Mouse (Mus musculus): ENCODE measurements around the gene Ccdc183.
A peak's percentile ranks its signal among the peaks of the same experiment; 100 is the strongest.

The Ccdc183 gene

DNA sequence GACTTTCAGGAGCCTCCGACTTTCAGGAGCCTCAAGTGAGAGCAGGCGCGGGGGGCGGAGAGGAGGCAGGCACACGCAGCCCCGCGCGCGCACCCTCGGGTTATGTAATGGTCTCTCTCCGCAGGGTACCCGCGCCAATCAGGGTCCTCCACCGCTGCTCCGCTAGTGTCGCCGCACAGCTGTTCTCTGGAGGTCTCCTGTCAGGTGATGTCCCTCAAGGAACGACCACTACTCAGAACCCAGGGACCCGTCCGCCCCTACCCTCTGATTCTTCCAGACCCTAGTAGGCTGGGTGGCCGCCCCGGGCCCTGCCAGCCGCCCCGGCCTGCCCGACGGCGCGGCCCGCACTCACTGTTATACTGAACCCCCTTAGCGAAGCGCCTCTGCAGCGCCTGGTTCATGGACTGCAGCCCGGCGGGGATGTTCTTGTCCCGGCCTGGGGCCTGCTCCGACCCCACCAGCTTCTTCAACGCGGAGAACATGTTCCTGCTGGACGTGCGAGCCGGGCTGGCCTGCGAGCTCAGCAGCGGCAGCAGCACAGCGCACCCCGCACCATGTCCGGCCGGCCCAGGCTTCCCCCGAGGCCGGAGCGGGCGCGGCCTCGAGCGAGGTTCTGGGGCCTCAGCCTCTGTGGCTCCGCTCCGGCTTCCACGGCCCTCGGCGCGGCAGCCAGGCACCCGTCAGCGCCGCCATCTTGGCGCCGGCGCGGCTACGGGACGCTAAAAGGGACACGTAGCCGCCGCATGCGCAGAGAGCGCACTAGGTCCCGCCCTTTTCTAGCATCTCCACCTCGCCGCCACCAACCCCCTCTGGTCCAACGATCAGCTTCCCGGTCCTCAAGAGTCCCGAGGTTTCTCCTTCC is 9.5 kb downstream of the Ccdc183 start, which contains the start of gene Rabl6:
Gene Rabl6, minus strand, starts transcription at position 761 of the 862 bp plus-strand sequence.
- DNase-seq (ENCODE audit: low read depth): peak; percentile 77

DNA sequence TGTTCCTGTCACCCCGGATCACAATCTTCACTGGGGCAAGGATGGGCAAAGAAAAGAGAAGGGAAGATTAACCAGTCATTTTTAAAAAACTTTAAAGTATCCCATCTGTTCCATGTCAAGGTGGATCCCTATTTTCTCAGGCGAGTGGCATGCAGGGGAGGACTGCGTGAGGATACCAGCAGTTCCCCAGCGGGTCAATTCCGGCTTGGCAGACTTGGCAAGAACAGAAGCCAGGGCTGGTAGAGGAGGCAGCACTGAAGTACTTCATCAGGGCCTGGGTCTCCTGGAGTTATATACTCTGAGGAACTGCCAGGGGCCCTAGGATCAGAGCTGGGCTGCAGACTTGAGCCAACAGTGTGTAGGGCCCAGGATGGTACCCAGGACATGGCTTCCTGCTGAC is 15.0 kb downstream of the Ccdc183 start:
- no peak for DNase-seq (ENCODE audit: low read depth)

DNA sequence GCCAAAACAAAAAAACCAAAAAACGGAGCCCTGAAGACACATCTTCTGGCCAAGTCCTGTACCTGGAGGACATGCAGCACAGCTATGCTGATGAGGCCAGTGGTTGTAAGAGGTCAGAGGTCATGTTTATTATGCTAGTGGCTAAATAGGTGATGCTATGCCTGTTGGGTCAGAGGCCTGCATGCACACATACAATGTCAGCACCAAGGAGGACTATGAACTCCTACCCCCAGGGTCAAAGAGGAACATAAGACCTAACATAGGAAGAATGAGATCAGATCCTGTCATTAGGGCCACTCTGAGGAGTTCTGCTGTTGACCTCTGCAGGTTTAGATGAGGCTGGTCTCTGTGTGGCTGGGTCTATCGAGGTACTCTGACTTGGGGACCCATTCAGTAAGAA is 17.4 kb downstream of the Ccdc183 start:
- DNase-seq (ENCODE audit: low read depth): no peak

DNA sequence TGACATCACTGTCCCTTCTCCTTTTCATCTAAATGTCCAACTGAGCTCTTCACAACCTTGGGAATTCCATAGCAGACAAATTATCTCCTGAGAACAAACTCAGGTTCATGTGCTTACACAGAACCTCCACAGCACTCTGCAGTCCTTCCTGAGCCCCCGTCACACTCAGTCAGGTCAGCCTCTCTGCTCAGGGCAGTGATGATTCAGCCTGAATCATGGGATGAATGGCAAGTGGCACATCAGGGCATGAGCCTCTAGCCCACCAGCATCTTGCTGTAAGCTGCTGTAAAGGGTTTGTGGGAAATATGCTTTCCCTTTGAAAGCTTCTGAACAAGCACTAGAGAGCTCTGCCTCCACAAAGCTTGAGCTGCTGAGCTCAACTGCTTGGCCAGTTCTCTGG is 18.7 kb downstream of the Ccdc183 start:
- DNase-seq (ENCODE audit: low read depth): no peak

DNA sequence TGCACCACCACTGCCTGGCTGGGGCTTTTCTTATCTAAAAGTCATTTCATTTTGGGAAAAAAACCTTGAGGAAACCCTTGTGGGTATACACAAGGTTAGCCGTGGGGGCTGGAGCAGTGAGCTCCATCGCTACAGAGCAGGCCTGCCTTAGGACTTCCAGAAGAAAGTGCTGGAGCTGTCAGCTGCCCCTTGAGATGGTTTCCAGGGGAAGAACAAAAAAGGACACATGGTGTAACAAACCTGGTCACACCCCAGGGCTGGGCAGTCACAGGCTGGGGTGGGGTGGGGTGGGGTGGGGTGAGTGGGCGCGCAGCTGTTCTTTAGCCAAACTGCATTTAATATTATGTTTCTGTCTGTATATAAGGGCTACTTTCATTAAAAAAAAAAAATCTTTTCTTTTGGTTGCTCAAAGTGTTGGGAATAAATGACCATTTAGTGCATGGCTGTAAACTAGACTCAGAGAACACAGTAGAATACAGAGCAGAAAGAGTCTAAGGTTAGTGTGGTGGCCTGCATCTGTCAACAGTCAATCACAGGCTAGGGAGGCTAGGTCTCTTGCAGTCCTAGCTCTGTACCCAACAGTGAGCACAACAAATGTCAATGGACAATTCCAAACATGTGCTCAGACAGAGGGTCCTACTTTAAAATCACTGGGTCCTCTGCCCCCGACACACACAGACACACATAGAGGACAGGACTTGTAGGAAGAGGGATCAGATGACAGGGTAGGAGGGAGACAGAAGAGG is 20.5 kb downstream of the Ccdc183 start:
- DNase-seq (ENCODE audit: low read depth): no peak

DNA sequence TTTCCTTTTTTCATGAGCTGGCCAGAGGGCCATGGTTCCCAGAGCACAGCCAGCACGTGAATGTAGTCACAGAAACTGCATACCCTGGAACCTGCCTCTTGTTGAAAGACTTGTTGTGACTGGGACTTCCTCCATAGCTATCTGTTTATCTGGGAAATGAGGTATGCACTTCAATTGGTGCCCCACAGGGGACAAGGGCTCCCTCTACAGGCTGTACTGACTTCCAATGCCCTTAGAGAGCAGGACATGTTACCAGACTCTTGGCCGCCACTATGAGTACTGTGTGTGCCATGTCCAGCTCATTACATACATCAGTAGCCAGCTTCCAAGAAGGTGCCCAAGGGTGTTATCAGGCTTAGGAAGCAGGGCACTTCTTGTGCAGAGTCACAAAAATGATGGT is 25.6 kb downstream of the Ccdc183 start:
- peak; percentile 49 for DNase-seq (ENCODE audit: low read depth)

DNA sequence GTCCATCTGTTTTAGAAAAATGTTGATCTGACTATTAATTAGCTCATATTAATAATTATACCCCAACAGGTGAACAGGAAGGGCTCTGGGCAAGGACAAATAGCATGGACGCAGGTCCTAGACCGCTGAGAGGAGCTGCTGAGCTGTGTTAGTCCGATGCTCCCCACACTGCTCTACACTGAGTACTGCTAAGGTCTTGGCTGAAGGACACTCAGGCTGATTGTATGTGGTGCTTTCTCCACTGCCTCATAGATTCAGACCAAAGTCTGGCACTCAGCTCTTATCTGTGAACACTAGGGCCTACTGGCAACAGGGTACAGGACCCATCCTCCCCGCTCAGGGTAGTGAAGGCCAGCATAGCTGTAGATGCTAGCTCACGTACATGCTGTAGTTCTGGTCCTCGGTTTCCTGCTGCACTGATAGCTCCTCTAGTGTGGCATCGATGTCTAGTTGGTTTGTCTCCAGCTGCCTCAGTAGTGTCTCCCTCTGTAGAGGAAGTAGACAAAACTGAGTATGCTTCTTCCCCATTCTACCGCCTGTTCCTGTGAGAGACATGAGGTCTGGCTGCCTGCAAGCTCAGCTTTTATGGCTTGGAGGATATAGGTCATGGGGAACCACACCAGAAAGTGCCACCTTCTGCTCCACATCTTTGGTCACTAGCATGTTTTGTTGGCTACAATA is 29.1 kb downstream of the Ccdc183 start:
- no peak for DNase-seq (ENCODE audit: low read depth)

DNA sequence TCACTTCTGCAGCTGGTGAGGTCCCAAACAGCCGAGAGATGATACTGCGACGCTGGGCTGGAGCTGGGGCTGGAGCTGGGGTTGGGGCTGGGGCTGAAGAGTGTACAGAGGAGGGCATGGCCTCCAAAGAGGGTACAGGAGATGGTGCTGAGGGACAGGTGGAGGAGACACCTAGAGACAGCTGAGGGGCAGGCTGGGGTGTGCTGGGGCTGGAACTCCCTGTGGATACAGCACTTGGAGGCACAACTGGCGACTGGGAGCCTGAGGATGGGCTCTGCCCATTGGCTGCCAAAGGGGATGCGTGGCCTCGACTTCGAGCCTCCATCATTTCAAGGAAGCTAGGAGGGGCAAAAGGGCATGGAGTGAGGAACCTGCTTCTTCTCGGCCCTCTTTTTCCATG is 30.2 kb downstream of the Ccdc183 start:
- DNase-seq (ENCODE audit: low read depth): no peak

DNA sequence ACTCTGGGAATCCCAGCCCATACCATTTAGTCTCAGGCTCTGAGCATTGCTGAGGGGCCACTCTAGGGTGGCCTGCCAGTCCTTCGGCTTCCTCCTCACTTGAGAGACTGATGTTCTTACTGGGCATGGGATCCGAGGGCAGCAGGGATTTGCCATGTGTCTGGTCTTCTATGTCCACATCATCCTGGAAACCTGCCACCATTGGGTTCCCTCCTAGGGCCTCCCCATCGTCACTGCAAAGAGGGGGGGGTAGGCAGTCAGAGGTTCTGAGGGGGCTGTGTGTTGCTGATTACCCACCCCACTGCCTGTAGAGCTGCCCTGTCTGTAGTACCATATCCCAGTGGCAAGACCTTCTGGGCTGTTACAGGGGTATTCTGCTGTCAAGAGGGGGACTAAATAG is 31.9 kb downstream of the Ccdc183 start:
- no peak for DNase-seq (ENCODE audit: low read depth)

DNA sequence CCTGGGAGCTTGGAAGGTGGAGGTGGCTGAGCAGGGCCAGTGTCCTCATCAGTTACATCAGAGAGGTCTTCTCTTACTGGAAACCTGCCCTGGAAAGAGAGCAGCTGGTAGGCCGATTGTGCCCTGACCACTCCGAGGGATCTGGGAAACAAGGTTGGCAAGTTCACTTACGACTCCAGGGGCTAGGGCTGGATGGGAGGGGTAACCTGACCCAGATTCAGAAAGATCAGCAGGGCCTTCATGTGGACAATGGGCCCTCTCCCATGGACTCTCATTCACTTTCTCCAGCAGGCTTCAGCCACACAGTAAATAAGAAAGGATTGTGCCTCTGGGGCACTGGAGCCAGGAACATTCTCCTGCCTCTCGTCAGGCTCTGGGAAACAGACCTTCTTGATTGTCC is 32.6 kb downstream of the Ccdc183 start:
- no peak for DNase-seq (ENCODE audit: low read depth)

DNA sequence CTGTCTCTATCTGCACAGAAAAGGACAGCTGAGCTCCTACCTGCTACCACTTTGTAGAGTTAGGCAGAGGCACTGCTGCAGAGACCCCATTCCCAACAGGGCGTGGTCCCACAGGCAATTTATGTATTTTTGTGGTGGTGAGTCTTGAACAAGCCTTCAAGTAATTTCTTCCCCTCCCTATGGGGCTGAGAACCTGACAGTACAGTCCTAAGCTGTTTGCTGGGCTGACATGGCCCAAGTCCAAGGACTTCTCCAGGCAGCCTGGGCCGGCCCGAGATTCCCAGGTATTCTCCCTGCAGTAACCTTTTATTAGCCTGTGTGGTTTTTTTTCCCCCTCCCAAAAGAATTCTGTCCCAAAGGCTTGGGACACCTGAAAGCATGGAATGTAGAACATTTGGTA is 33.3 kb downstream of the Ccdc183 start:
- no peak for DNase-seq (ENCODE audit: low read depth)

DNA sequence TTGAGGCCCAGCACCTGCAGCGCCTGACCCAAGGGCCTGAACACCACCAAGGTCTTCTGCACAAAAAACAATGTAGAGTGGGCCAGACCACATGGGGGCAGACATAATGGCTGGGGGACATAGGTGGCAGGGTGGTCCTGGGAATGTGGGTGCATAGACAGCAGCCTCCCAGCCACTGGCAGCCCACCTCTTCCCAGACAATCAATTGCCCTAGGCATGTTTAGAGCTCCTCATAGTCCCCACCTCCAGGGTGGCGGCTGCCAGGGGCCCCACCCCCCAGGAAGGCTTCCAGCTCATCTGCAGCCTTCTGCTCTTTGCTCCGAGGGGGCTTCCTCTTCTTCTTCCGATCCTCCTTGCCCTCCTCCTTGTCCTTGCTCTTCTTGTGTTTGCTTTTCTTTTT is 33.9 kb downstream of the Ccdc183 start:
- DNase-seq (ENCODE audit: low read depth): no peak

DNA sequence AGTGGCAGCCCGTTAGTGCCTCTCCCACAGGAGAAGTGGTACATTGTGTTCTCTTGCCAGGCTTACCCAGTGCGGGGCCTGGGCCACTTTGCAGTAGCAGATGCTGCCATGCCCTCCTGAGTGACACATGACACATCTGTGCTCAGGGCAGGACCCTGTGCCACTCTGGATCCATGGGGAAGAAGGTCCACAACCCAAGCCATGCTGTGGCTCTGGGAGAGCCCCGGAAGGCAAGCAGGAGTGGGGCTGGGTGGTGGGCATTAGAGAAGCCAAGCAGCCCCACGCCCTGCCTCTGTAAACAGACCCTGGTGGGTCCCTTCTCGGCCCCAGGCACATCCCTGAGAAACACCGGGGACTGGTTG is 34.4 kb downstream of the Ccdc183 start:
- DNase-seq (ENCODE audit: low read depth): no peak

DNA sequence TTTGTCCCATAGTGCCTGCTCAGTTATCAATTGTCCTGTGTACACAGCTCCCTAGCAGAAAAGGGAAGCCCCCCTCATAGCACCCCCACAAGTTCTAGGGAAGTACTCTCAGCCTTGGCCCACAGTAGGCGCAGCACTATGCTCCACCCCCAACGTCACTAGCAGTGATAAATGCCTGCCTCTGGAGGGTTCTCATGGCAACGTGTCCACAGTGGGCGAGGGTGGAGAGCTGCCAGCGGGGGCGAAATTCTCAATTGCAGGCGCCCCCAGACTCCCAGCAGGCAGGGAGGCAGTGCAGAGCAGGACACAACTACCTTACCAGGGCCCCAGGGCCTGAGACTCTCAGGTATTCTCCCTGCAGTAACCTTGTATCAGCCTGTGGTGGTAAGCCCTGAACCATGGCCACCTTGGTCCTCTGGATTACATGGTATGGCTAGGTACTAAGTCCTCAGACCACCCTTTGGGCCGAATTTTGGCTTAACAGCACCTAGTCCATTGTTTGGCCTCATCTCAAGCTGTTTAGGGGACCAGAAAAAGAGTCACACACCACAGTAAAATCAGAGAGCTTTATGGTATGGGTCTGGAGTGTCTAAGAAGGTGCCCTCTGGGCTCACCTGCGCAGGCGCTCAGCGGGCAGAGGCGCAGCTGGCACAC is 34.9 kb downstream of the Ccdc183 start:
- DNase-seq (ENCODE audit: low read depth): no peak

DNA sequence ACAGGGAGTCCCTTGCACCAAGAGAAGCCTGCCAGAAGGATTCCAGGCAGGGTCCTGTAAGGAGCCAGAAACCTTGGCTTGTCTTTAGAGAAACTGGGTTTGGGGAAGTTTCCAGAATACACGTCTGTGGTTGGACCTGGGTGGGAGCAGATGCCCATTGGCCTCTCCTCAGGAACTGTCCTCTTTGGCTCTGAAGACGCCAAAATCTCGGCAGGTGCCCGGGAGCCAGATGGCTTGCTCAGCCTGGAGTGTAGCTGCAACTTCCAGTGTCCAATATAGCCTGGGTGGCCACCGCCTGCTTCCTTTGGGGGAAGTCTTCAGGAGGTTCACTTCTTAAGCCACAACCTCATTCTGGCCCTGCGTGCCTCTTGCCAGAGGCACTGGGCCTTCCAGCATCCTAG is 35.6 kb downstream of the Ccdc183 start:
- no peak for DNase-seq (ENCODE audit: low read depth)

DNA sequence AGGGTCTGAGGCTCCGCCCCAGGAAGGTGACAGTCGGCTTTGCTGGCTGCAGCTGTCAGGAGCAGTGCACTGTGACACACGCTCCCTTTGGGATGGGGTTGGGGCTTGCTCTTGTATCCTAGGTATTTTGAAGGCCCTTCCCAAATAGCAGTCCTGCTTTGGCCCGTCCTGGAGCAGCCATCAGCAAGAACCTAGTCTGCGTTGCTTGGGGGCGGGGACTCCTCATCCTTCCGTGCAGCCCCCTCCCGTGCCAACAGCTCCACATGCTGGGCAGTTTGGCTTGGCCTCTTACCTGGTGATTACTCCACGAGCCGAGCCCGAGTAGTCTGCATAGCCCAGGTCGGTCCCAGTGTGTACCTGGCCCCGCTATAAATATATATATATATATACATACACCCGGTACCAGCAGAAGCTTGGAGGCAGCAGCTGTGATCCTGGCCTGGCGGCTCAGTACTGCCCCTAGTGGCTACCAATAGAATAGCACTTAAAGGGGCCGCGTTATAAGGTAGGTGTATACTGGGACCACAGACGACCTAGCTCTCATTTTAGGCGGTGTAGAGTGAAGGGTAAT is 36.1 kb downstream of the Ccdc183 start, which contains the start of gene Ajm1:
Gene Ajm1, minus strand, starts transcription at position 464 of the 571 bp plus-strand sequence.
- DNase-seq (ENCODE audit: low read depth): peak; percentile 55

DNA sequence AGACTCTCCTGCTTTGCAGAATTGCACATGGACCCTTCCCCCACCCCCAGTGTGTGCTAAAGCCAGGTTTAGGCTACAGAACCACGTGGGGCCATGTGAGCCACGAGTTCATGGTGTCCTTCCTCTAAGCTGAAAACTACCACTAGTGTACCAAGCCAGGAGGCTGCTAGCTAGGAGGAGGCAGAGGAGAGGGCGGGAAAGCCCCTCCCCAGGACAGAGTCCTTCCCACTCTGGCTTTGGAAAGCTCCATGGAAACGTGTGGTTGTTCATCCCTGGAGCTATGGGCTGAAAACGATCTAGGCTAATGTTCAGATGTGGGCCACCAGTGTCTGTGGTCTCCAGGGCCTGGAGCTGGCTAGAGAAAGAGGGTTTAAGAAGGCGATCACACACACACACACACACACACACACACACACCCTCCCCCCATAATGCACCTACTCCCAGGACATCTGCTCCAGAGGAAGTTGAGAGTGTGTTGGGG is 36.8 kb downstream of the Ccdc183 start:
- no peak for DNase-seq (ENCODE audit: low read depth)

DNA sequence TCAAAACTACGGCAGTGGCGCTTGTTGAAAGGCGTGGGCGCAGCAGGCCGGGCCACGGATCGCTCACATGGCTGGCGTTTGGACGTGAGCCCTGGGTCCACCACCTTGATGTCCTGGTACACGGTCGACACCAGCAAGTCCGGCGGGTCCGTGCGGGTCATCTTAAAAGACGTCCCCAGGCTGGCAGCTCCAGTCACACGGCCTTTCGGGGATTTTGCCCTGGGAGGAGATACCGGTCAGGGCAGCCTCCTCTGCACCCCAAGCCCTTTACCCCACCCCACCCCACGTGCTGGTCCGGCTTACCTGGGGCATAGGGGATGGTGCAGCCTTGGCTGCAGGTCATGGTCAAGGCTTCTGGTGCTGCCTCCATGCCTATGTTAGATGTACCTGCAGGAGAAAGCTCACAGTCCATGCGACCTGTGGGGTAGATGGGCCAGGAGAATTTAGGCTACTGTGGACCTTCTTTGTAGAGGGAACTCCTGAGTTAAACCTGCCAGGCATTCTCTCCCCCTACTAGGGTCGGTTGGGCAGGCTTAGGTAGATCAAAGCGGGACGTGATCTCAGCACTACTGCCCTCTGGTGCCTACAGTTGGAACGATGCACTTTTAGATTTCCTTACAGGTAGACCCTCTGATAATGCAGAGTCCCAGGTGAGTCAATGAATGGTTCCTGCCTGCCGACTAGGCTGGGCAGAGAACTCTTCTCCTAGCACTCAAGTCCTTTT is 37.6 kb downstream of the Ccdc183 start:
- DNase-seq (ENCODE audit: low read depth): no peak

DNA sequence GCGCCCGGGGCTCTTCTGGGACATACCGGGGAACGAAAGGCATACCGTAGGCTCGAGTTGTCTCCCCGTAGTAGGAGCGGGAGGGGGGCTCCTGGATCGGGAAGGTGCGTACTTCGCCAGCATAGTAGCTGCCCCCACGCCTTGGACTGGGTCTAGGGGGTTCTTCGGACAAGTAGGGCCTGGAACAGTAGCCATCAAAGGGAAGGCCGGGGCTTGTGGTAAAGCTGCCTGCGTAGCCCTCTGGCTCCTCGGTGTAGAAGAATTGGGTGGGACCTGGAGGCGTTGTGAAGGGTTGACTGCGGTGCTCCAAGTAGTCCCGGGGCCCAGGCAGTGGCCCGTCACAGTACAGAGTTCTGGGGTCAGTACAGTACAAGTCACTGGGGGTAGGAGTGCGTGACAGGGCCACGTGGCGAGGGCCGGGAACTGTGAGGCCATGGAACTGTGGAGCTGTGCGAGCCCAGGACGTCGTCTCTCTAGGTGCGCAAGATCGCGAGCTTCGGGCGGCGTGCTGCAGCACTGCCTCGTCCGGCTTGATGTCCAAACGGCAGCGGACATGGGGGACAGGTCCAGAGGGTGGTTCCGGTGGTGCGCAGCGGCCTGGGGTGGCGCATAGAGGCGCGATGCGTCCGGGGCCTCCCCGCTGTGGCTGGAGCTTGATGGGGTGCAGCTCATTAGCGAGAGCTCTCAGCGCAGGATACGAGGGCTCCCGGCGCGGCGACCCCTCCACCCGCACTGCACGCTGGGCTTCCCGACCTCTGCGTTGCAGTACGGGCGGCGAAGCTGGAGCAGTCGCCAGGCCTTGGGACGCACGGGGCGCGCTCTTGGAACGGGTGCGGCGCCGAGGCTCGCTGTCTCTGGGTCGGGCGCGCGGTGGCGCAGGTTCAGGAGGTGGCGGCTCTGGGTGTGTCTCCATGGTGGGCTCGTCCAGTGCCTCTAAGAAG is 38.4 kb downstream of the Ccdc183 start:
- DNase-seq (ENCODE audit: low read depth): no peak

Data from c-Kit-positive CD71-positive TER-119-negative erythroid progenitor cells, embryonic 14.5 days (primary cell).